Mouse (Mus musculus): ENCODE measurements around the gene Mycbp2. TPM values are rescaled to one million over a fixed set of nuclear protein-coding genes. Genes with fewer than 3 reads are reported as not detected.

The Mycbp2 gene
- total RNA-seq, 1 experiment = 16.2 TPM

DNA sequence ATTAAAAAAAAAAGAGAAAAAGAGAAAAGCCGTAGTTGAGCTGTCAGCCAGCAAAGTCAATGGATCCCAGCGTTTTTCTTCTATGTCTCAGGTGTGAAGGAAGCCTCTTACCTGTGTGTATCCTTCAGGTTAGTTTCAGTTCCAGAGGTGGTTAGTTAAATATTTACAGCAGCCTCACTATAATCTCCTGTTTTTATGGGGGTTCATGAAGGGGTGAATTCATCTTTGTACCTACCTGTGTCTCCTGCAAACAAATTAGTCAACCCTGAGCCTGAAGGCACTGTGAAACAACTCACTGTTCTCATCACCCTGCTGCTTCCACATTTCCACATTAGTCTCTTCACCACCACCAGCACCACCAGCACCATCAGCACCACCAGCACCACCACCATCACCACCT is 240.3 kb downstream of the Mycbp2 start:
- TF ChIP-seq ZNF384 (IDR thresholded peaks at IDR 0.05; ENCODE audit: low read depth, low read length) = no peak
- TF ChIP-seq MAFK (IDR thresholded peaks at IDR 0.05; ENCODE audit: insufficient read depth, low read depth, low read length) = no peak
- no peak for TF ChIP-seq HCFC1 (IDR thresholded peaks at IDR 0.05; ENCODE audit: borderline replicate concordance, insufficient read depth, low read length)
- no peak for TF ChIP-seq CHD2 (IDR thresholded peaks at IDR 0.05; ENCODE audit: low read depth, low read length)
- no peak for TF ChIP-seq ZC3H11A (IDR thresholded peaks at IDR 0.05; ENCODE audit: borderline replicate concordance, low read depth, low read length)
- H3K4me3 ChIP-seq (ENCODE audit: insufficient read depth in 1 of 2, low read depth in 1 of 2, low read length in 2 of 2, poor library complexity in 1 of 2, severe bottlenecking in 1 of 2) = no peak overlapping the region
- no peak for DNase-seq (ENCODE audit: low read depth, low spot score)
- H3K9ac ChIP-seq (ENCODE audit: insufficient read depth, low read depth, low read length, poor library complexity, severe bottlenecking) = no peak overlapping the region
- no peaks in the 10 kb centered on the region for H3K36me3 ChIP-seq (ENCODE audit: control insufficient read depth, insufficient read depth, low read length, poor library complexity, severe bottlenecking)
- in situ Hi-C loops (cut with MboI; ENCODE audit: low sequenced_read_pairs in 2 of 2, unreplicated experiment in 2 of 2) = no loop called here
- no peaks in the 10 kb centered on the region for H3K9me3 ChIP-seq (ENCODE audit: control insufficient read depth, insufficient read depth, low read depth, low read length)
- H3K4me1 ChIP-seq (ENCODE audit: control insufficient read depth in 2 of 2, insufficient read depth in 2 of 2, low read length in 2 of 2, poor library complexity in 1 of 2) = peaks cover 0 to 6% of the 10 kb centered on the region in 2 experiments; a peak in 2 of 4 replicates
- H3K27ac ChIP-seq (ENCODE audit: insufficient read depth, low read depth, low read length, poor library complexity, severe bottlenecking) = no peak overlapping the region

DNA sequence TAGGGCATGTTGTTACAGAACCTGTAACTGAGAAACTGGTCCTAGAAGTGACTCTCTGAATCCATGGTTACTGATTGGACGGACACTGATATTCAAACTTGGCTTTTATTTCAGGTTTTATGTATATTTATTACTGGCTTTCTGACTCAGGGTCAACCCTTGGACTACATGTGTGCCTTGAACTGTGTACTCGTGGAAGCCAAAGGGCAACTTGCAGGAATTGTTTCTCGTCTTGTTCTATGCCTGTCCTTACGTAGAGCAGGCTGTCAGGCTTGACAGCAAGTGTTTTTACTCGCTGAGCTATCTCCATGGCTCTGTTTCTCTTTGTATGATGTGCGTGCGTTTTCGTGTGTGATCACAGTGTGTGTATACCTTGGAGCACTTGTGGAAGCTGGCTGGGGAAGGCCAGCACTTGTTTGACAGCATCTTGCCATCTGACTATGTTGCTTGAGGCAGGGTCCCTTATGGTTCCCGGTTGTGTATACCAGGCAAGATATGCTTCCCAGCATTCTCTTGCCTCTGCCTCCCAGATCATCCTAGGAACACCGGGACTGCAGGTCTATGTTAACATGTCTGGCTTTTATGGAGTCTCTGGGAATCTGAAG is 243.8 kb downstream of the Mycbp2 start:
- H3K36me3 ChIP-seq (ENCODE audit: control insufficient read depth, insufficient read depth, low read length, poor library complexity, severe bottlenecking) = no peaks in the 10 kb centered on the region
- TF ChIP-seq ZNF384 (IDR thresholded peaks at IDR 0.05; ENCODE audit: low read depth, low read length) = no peak
- TF ChIP-seq CHD2 (IDR thresholded peaks at IDR 0.05; ENCODE audit: low read depth, low read length) = no peak
- no peak for TF ChIP-seq ZC3H11A (IDR thresholded peaks at IDR 0.05; ENCODE audit: borderline replicate concordance, low read depth, low read length)
- TF ChIP-seq HCFC1 (IDR thresholded peaks at IDR 0.05; ENCODE audit: borderline replicate concordance, insufficient read depth, low read length) = no peak
- TF ChIP-seq MAFK (IDR thresholded peaks at IDR 0.05; ENCODE audit: insufficient read depth, low read depth, low read length) = no peak
- no peak overlapping the region for H3K9ac ChIP-seq (ENCODE audit: insufficient read depth, low read depth, low read length, poor library complexity, severe bottlenecking)
- H3K4me3 ChIP-seq (ENCODE audit: insufficient read depth in 1 of 2, low read depth in 1 of 2, low read length in 2 of 2, poor library complexity in 1 of 2, severe bottlenecking in 1 of 2) = no peak overlapping the region
- H3K4me1 ChIP-seq (ENCODE audit: control insufficient read depth in 2 of 2, insufficient read depth in 2 of 2, low read length in 2 of 2, poor library complexity in 1 of 2) = peaks cover 6 to 8% of the 10 kb centered on the region in 2 experiments; a peak in 3 of 4 replicates
- DNase-seq (ENCODE audit: low read depth, low spot score) = no peak
- in situ Hi-C loops (cut with MboI; ENCODE audit: low sequenced_read_pairs in 2 of 2, unreplicated experiment in 2 of 2) = no loop called here
- no peaks in the 10 kb centered on the region for H3K9me3 ChIP-seq (ENCODE audit: control insufficient read depth, insufficient read depth, low read depth, low read length)
- H3K27ac ChIP-seq (ENCODE audit: insufficient read depth, low read depth, low read length, poor library complexity, severe bottlenecking) = no peak overlapping the region

DNA sequence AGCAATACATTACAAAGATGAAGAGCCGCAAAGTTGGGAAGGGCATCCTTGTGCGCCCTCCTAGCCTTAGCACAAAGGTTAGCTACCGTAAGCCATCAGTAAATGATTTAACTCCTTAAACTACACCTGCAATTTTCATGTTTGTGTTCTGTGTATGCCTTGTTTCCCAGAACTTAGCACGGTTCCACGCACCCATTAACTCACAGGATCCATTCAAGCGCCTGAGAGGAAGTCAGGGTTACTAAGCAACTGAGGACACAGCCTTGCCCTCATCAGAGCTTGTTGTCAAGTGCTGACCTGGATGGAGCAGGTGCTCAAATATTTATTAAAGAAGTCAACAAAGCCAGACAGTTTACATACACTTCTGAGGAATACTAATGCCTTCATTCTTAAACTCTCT is 244.4 kb downstream of the Mycbp2 start:
- TF ChIP-seq ZNF384 (IDR thresholded peaks at IDR 0.05; ENCODE audit: low read depth, low read length) (no peak), MAFK (IDR thresholded peaks at IDR 0.05; ENCODE audit: insufficient read depth, low read depth, low read length) (no peak), HCFC1 (IDR thresholded peaks at IDR 0.05; ENCODE audit: borderline replicate concordance, insufficient read depth, low read length) (no peak), ZC3H11A (IDR thresholded peaks at IDR 0.05; ENCODE audit: borderline replicate concordance, low read depth, low read length) (no peak), CHD2 (IDR thresholded peaks at IDR 0.05; ENCODE audit: low read depth, low read length) (no peak)
- no peaks in the 10 kb centered on the region for H3K9me3 ChIP-seq (ENCODE audit: control insufficient read depth, insufficient read depth, low read depth, low read length)
- H3K4me1 ChIP-seq (ENCODE audit: control insufficient read depth in 2 of 2, insufficient read depth in 2 of 2, low read length in 2 of 2, poor library complexity in 1 of 2) = peaks cover 8 to 9% of the 10 kb centered on the region in 2 experiments; a peak in 3 of 4 replicates
- H3K36me3 ChIP-seq (ENCODE audit: control insufficient read depth, insufficient read depth, low read length, poor library complexity, severe bottlenecking) = no peaks in the 10 kb centered on the region
- H3K4me3 ChIP-seq (ENCODE audit: insufficient read depth in 1 of 2, low read depth in 1 of 2, low read length in 2 of 2, poor library complexity in 1 of 2, severe bottlenecking in 1 of 2) = no peak overlapping the region
- in situ Hi-C loops (cut with MboI; ENCODE audit: low sequenced_read_pairs in 2 of 2, unreplicated experiment in 2 of 2) = no loop called here
- no peak overlapping the region for H3K9ac ChIP-seq (ENCODE audit: insufficient read depth, low read depth, low read length, poor library complexity, severe bottlenecking)
- no peak for DNase-seq (ENCODE audit: low read depth, low spot score)
- H3K27ac ChIP-seq (ENCODE audit: insufficient read depth, low read depth, low read length, poor library complexity, severe bottlenecking) = no peak overlapping the region

- Histone ChIP-seq H3K4me1 (ENCODE audit: control insufficient read depth in 2 of 2, insufficient read depth in 2 of 2, low read length in 2 of 2, poor library complexity in 1 of 2) (peaks cover 8 to 11% of the 10 kb centered on the region in 2 experiments; a peak in 3 of 4 replicates), H3K27ac (ENCODE audit: insufficient read depth, low read depth, low read length, poor library complexity, severe bottlenecking) (no peak overlapping the region), H3K4me3 (ENCODE audit: insufficient read depth in 1 of 2, low read depth in 1 of 2, low read length in 2 of 2, poor library complexity in 1 of 2, severe bottlenecking in 1 of 2) (no peak overlapping the region), H3K9ac (ENCODE audit: insufficient read depth, low read depth, low read length, poor library complexity, severe bottlenecking) (no peak overlapping the region), H3K9me3 (ENCODE audit: control insufficient read depth, insufficient read depth, low read depth, low read length) (no peaks in the 10 kb centered on the region), H3K36me3 (ENCODE audit: control insufficient read depth, insufficient read depth, low read length, poor library complexity, severe bottlenecking) (peaks cover 5% of the 10 kb centered on the region; the same call in 1 of the 2 replicates)
- TF ChIP-seq ZC3H11A (IDR thresholded peaks at IDR 0.05; ENCODE audit: borderline replicate concordance, low read depth, low read length) (no peak), HCFC1 (IDR thresholded peaks at IDR 0.05; ENCODE audit: borderline replicate concordance, insufficient read depth, low read length) (no peak), CHD2 (IDR thresholded peaks at IDR 0.05; ENCODE audit: low read depth, low read length) (no peak), ZNF384 (IDR thresholded peaks at IDR 0.05; ENCODE audit: low read depth, low read length) (no peak), MAFK (IDR thresholded peaks at IDR 0.05; ENCODE audit: insufficient read depth, low read depth, low read length) (no peak)
- DNase-seq (ENCODE audit: low read depth, low spot score) = no peak
- in situ Hi-C loops (cut with MboI; ENCODE audit: low sequenced_read_pairs in 2 of 2, unreplicated experiment in 2 of 2) = no loop called here
These were observed 245.4 kb downstream of the Mycbp2 start for GRCm38 (mm10) chr14:103101171-103101570.
